Mouse (Mus musculus) CD4-positive, CD25-positive, alpha-beta regulatory T cell, adult 2 months (primary cell): ENCODE results near the gene Tdp1.

Experiments
- DNase-seq: peaks from one replicate; pipeline ENCODE4 v3.0.0-alpha.2; 2012; ENCODE audit warnings: low read depth, low spot score

Tdp1 gene

DNA sequence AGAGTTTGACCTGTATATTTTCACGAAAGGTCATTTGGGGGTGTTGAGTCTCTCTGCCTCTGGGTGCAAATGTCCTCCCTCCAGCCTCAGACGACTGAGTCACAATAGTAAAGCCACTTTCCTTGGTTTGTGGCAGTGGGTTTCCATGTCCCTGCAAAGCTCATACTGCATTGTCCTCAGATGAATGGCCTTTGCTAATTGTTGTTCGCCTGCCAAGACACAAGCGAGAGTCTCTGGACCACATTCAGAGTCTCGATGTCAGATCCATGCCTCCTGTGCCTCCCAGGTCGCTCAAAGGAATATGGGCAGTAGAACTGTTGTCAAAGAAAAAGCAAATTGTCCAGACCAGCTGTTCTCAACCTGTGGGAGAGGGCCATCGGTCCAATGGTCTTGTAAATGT, 116.1 kb downstream of the Tdp1 start:
- no peak for DNase-seq

DNA sequence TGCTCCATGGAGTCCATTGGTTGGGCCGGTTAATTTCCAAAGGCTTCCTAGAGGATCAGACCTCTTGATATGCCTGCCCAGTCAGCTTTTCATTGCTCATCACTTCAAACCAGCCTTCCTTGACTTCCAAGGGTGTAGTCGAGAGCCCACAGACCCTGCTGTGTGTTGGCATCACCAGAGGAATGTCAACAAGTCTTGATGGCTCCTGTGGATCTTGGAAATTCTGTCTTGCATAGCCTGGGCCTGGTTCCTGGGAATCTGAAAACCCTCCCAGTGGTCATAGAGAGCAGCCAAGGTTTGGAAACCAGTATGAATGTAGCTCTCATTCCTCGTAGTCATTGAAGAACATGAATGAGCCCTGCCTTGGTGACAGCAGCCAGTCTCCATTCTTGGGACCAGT, 116.9 kb downstream of the Tdp1 start:
- no peak for DNase-seq

DNA sequence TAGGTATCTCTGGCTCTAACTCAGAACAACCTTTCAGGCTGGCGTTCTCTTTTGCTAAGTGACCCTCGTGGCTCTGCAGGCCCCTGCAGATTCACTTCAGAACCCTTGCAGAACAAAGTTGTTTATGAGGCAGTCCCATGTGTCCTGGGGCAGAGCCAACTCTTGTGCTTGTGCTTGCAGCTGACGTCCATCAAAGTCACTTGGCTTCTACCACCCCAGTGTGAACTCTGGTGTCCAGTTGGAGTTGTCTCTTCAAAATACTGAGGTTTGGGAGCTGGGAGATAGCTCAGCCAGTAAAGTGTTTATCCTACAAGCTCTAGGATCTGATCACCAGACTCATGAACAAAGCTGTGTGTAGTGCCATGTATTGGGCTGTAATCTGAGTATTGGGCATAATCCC, 117.6 kb downstream of the Tdp1 start:
- DNase-seq: no peak

DNA sequence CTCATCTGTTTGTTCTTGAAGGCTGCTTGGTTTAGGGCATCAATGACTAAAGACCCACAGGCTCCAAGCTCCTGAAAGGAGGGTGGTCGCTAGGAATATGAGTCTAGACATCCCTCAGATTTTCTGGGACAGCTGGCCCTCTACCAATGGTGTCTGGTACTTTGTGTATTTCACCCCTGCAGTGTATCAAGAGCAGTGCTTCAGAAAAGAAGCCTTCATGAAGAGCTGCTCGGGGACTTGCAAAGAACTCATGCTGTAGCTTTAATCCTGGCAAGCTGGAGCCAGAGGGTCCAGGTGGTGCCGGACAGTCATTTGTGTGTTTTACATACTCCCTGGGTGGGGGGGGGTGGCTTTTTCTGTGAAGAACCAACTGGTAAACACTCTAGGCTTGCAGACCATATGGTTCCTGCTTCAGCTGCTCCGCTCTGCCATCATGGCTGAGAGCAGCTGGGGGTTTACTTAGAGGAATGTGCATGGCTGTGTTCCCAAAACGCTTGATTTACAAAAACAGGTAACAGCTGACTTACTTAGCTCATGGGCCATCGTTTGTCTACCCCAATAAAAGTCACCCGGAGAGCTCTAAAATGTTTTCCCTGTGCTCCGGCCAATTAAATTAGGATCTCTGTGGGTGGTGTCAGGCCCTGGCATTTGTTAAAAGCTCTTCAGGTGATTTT, 118.7 kb downstream of the Tdp1 start:
- DNase-seq: no peak
